Mouse (Mus musculus): ENCODE data around the gene Ube2q2.
"Not testable (repeated sequence)": the region's sequence is repeated elsewhere in the genome, so short reads cannot be mapped to it uniquely, and the experiment has no call there.

Gene Ube2q2

DNA sequence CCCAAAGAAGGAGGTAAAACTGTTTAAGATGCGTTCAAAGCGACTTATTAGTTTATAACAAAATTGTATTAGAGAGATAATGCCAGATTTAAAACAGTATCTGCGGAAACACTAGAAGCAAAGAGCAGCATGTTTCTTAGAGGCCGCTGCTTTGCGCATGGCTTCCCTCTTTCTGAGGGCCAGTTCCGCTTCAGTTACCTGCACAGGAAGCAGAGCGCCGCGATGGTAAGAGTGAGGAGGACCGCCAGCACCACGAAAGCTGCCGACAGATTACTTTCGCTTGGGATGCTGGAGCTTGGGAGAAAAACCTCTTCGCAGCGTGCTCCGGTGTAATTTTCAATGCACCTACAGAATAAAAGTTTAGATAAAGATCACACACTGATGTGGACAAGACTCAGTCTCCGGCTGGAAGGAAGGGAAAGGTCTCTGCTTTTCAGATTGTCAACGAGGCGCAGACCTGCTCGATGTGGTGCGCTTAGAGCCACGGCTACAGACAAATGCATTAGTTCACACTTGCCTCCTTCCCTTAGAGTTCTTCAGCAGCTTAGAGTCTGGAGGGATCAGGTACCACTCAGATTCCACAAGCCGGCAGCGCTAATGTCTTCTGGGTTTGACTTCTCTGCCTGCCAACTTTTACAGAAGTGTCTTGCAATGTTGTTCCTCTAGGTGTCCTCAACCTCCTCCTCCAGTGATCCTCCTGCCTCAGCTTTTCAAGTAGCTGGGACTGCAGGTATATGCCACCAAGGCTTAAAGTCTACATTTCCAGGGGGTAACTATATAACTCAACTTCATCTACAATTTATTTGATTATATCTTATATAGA is 93.4 kb downstream of the Ube2q2 start:
- DNase-seq (ENCODE audit: low read depth, low spot score): no peak

DNA sequence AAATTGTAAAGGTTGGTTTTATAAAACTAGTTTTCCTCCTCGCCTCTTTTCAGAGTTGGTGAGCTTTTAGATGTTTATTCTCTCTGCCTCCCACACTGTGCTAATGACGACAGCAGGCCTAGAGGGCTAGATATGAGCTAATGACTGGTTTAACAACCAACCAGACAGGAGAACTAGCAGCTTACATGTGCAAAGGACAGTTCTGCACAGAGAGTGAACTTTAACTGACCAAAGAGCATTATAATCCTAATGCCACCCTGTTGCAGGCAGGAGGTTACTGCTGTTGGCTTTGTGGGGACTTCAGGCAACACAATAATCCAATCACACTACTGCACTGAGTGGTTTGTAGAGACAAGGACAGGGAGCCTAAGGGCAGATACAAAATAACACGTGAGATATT is 94.6 kb downstream of the Ube2q2 start:
- DNase-seq (ENCODE audit: low read depth, low spot score): no peak

DNA sequence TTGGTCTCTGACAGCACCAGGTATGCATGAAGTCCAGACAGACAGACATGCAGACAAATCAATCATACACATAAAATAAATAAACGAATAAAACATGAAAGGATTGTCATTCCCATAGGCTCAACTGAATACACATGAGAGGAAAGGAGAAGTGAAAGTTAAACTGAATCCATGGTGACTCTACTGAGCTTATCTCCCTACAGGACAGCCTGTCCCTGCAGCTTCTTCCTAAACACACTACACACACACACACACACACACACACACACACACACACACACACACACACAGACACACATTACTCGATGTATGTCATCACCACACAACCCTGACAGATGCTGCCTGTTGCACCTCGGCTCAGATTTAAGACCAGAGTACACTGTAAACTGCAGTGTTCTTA is 95.4 kb downstream of the Ube2q2 start:
- DNase-seq (ENCODE audit: low read depth, low spot score): no peak

DNA sequence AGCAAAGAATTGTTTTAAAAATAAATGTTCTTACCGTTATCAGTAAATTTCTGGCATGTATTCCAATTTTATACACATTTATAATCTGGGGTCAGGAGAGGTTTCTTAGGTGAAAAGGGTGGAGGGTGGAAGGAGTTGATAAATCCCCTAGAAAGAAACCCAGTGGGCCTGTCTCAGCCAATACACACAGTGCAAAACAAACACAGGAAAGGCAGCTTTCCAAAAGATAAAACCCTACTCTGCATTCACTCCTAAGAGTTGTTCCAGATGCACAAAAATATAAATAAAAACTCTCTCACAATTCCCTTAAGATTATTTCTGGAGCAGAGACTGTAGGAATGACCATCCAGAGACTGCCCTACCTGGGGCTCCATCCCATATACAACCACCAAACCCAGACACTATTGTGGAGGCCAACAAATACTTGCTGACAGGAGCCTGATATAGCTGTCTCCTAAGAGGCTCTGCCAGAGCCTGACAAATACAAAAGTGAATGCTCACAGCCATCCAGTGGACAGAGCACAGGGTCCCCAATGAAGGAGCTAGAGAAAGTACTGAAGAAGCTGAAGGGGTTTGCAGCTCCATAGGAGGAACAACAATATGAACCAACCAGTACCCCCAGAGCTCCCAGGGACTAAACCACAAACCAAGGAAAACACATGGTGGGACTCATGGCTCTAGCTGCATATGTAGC is 96.5 kb downstream of the Ube2q2 start:
- DNase-seq (ENCODE audit: low read depth, low spot score): not testable (repeated sequence)

DNA sequence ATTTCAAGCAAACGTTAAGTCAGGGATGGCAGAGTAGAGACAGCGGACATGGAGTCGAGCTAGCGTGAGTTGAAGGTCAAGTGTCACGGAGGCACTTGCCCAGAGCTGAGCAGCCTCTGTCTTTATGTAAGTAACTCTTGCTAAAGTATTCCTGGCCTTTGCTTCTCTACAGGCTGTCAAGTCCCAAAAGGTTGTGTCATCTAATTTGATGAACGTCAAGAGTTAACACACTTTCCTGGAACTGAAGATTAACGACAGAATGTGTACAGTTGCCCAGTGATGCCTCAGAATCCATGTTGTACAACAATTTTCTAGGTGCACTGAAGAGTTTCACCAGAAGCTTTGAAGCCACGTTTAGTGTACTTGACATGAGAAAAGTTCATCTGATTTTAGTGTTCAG is 97.8 kb downstream of the Ube2q2 start:
- no peak for DNase-seq (ENCODE audit: low read depth, low spot score)

DNA sequence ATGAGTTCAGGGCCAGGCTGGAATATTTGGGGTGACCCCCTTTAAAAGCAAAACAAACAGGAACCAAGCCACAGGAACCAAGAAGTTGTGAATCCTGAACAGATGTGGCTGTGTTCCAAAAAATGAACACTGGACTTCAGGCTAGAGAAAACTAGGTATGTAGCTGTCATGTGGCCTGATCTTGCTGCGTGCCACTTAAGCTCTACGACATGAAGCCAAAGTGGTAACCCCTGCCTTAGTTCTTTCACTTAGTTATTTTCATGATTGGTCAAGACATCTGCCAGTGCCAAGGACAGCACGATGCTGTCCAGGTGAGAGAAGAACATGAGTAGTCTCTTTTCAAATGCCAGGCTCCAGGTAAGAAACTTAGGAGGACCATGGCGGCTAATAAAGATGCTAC is 98.3 kb downstream of the Ube2q2 start:
- DNase-seq (ENCODE audit: low read depth, low spot score): no peak

DNA sequence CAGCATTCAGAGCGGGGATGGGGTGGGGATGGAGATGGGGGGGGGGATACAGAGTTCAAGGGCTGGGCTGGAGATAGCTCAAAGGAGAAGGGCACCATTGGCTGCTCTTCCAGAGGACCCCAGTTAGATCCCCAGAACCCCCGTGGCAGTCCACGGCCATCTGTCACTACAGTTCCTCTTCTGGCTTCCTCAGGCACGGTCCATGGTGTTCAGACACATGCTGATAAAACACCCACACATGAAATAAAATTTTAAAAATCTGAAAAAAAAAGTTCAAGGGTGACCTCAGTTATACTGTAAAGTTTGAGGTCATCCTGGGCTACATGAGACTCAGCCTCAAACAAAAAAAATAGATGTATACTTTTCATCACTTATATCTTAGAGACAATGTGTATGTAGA is 99.8 kb downstream of the Ube2q2 start:
- no peak for DNase-seq (ENCODE audit: low read depth, low spot score)

DNA sequence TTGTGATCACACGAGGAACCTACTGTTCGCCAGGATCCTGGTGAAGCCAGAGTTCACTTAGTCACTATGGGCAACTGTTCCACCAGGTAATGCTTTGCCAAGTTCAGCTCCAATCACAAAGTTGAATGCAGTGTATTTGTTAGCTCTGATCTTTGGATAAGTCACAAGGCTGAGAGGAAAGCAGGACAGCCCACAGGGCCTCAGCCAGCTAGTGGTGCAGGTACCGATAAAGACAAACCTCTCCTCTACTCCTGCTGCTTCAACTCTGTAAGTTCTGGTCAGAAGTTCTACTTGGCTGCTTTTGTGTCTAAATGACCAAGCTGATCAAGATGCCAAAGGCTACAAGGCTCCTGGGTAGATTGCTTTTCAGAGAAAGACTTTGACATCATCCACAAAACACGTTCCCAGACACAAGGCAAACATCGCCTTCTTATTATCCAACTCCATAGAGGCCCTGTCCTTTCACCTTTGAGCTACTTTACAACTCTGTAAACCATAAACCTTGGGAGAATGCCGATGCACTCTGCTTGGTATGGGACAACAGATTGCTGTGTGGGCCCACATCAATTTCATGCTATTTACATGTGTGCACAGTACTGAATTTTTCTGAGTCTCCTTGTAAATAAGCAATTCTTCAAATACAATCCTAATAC is 102.1 kb downstream of the Ube2q2 start:
- no peak for DNase-seq (ENCODE audit: low read depth, low spot score)

DNA sequence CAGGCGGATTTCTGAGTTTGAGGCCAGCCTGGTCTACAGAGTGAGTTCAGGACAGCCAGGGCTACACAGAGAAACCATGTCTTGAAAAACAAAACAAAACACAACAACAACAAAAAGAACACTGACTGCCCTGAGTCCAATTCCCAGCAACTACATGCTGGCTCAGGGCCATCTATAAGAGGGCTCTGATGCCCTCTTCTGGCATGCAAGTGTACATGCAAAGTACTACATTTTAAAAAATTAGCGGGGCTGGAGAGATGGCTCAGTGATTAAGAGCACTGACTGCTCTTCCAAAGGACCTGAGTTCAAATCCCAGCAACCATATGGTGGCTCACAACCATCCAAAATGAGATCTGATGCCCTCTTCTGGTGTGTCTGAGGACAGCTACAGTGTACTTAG is 103.4 kb downstream of the Ube2q2 start:
- DNase-seq (ENCODE audit: low read depth, low spot score): not testable (repeated sequence)

DNA sequence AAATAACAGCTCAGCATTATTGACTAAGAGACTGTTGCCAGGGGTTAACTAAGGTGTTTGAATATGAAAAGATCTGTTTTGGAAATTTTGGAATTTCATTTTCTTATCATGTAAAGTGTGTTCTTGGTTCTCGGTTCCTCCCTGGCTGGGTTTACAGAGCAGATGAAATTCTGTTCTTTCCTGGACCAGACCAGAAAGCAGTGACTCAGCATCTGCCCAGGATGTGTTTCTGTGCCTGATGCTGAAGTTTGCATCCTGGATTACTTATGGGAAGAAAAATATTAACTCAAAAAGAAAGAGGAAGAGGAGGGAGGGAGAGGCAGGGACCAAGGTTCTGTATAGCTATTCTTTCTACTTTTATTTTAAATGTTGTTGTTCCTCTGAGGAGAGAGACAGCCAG is 105.2 kb downstream of the Ube2q2 start:
- DNase-seq (ENCODE audit: low read depth, low spot score): no peak

DNA sequence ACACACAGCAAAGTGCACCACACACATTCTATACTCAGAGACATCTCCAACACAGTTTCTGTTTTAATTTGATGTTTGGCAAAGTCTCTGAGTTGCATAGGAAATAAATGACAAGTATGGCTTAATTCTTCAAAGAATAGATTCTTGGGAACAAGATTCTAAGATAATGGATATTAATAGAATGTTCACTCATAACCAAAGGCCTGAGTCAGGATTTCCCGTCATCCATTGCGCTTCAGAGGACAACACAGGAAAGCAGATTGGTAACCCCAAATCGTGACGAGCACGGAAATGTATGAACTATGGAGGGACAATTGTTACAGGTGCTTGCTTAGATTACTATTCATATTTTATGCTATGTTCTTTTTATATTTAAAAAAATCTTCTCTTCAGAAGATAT is 106.4 kb downstream of the Ube2q2 start:
- no peak for DNase-seq (ENCODE audit: low read depth, low spot score)

DNA sequence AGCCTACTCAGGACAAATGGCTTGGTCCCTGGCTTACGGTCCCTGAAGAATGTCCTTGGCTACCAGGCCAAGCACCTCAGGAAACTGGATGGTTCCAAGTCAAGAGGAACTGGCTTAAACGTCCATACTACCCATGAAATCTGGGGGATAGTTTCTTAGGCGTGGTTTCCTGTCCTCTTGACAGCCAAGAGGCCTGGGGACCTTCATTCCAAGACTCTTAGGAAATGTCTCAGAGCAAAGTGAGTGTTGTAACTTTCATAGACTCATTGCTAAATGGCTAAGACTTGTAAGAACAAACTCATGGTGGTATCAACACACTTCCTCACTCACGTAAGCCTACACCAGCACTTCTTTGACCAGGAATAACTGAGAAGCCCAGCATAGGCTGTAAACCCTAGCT is 107.0 kb downstream of the Ube2q2 start:
- DNase-seq (ENCODE audit: low read depth, low spot score): no peak

DNA sequence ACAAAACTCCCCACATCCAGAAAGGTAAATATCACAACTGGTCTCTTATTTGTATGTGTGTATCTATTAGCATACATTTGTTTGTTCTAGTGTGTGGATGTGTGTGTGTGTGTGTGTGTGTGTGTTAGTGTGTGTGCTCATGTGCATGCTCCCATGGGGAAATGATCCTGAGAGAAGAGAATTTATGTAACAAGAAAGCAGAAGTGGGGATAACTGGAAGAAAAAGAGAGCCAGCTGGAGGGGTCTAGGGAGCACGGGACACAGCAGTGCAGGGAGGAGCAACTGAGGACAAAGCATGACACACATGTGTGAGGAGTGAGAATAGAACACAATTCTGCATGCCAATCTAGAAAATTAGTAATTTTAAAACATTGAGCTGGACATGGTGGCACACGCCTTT is 108.5 kb downstream of the Ube2q2 start:
- DNase-seq (ENCODE audit: low read depth, low spot score): no peak
